Mouse (Mus musculus): ENCODE results near the gene Ypel1. TPM values are rescaled to one million over a fixed set of nuclear protein-coding genes. Genes with fewer than 3 reads are reported as not detected.

Ypel1 gene
- under 1 TPM; 0.88 to 0.89 TPM for total RNA-seq (2021)
- long read RNA-seq, experiment 1, partial matches to known transcripts: 0 of 1 reads
- long read RNA-seq, experiment 1, other reads (novel, unspliced or antisense): 1 of 1 reads
- long read RNA-seq, experiment 2, partial matches to known transcripts: 0 of 4 reads
- long read RNA-seq, experiment 2, other reads (novel, unspliced or antisense): 1 of 4 reads

- intact Hi-C loops (cut with DNase I; ENCODE audit: low total_unique reads): no loop called here
- peak; percentile 90 for DNase-seq
These were observed at the start of gene Ypel1 for GRCm38 (mm10) chr16:17069511-17070443. Ypel1 (plus strand) TSS chr16:17069696.

GRCm38 (mm10) chr16:17024469-17025148, 44.9 kb upstream of the Ypel1 start:
- peak; percentile 39 for DNase-seq
- intact Hi-C loops (cut with DNase I; ENCODE audit: low total_unique reads): no loop called here

- DNase-seq: no peak
- intact Hi-C loops (cut with DNase I; ENCODE audit: low total_unique reads): no loop called here
These were observed 39.4 kb upstream of the Ypel1 start for GRCm38 (mm10) chr16:17029971-17030695.

- DNase-seq: no peak
- intact Hi-C loops (cut with DNase I; ENCODE audit: low total_unique reads): no loop called here
These were observed 35.7 kb upstream of the Ypel1 start for GRCm38 (mm10) chr16:17033754-17034153.

- intact Hi-C loops (cut with DNase I; ENCODE audit: low total_unique reads): no loop called here
- DNase-seq: no peak
These were observed 28.8 kb upstream of the Ypel1 start for GRCm38 (mm10) chr16:17040716-17041115.

- intact Hi-C loops (cut with DNase I; ENCODE audit: low total_unique reads): no loop called here
These were observed 28.1 kb upstream of the Ypel1 start for GRCm38 (mm10) chr16:17041417-17041816.

GRCm38 (mm10) chr16:17044320-17044719, 25.2 kb upstream of the Ypel1 start:
- DNase-seq: no peak
- intact Hi-C loops (cut with DNase I; ENCODE audit: low total_unique reads): no loop called here

More at GRCm38 (mm10) chr16:17041417-17041816, 28.1 kb upstream of the Ypel1 start:
- no peak for DNase-seq

GRCm38 (mm10) chr16:17045287-17045686, 24.2 kb upstream of the Ypel1 start:
- intact Hi-C loops (cut with DNase I; ENCODE audit: low total_unique reads): no loop called here
- DNase-seq: no peak

GRCm38 (mm10) chr16:17049886-17050285, 19.6 kb upstream of the Ypel1 start:
- DNase-seq: no peak
- intact Hi-C loops (cut with DNase I; ENCODE audit: low total_unique reads): no loop called here

GRCm38 (mm10) chr16:17052087-17052486, 17.4 kb upstream of the Ypel1 start:
- intact Hi-C loops (cut with DNase I; ENCODE audit: low total_unique reads): no loop called here
- DNase-seq: no peak

- no peak for DNase-seq
- intact Hi-C loops (cut with DNase I; ENCODE audit: low total_unique reads): no loop called here
These were observed 15.6 kb upstream of the Ypel1 start for GRCm38 (mm10) chr16:17053903-17054302.

GRCm38 (mm10) chr16:17055584-17055983, 13.9 kb upstream of the Ypel1 start:
- intact Hi-C loops (cut with DNase I; ENCODE audit: low total_unique reads): no loop called here
- no peak for DNase-seq

- intact Hi-C loops (cut with DNase I; ENCODE audit: low total_unique reads): no loop called here
- DNase-seq: no peak
These were observed 7.2 kb upstream of the Ypel1 start for GRCm38 (mm10) chr16:17062338-17062737.

GRCm38 (mm10) chr16:17067552-17067951, 1.9 kb upstream of the Ypel1 start:
- no peak for DNase-seq
- intact Hi-C loops (cut with DNase I; ENCODE audit: low total_unique reads): no loop called here

GRCm38 (mm10) chr16:17070716-17071115, 1.2 kb downstream of the Ypel1 start:
- intact Hi-C loops (cut with DNase I; ENCODE audit: low total_unique reads): no loop called here
- no peak for DNase-seq

- intact Hi-C loops (cut with DNase I; ENCODE audit: low total_unique reads): no loop called here
- DNase-seq: no peak
These were observed 3.5 kb downstream of the Ypel1 start for GRCm38 (mm10) chr16:17073000-17073399.

- intact Hi-C loops (cut with DNase I; ENCODE audit: low total_unique reads): no loop called here
- DNase-seq: no peak
These were observed 6.8 kb downstream of the Ypel1 start for GRCm38 (mm10) chr16:17076301-17076700.

GRCm38 (mm10) chr16:17076869-17077268, 7.4 kb downstream of the Ypel1 start:
- no peak for DNase-seq
- intact Hi-C loops (cut with DNase I; ENCODE audit: low total_unique reads): no loop called here

GRCm38 (mm10) chr16:17078101-17078500, 8.6 kb downstream of the Ypel1 start:
- intact Hi-C loops (cut with DNase I; ENCODE audit: low total_unique reads): no loop called here
- DNase-seq: no peak

All from gastrocnemius, postnatal 14 days (tissue).